In the genomic region with DNA sequence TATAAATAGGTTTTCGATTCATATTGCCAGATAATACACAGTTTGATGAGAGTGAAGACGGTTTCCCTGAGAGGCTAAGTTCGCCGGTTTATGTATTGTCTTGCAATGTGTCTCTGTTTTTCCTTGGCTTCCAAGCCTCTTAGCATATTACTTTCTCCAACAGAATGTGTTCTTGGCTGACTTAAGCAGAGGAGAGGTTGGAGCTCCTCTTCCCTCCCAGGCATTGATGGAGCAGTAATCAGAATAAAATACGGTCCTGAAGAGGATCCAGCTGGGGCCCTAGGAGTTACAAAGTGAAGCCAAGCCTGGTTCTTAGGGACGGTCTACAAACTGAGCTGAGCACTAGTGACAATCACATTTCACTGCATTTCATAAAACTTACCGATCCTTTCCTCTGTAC, we compare ENCODE assay signal across 23 mouse cellular contexts.
"Had no signal": no experiment of that assay in that cellular context is flagged by ENCODE, and none has a peak within 500 bp of the region (broad histone marks: within the 10 kb centered on the region; RNA-seq: fewer than 3 reads in every experiment).

No protein-coding gene starts in this region.

- H3K4me3 ChIP-seq: layer of hippocampus, adult 2 months; left cerebral cortex, adult 2 months; limb, embryonic 12.5 days; limb, embryonic 15.5 days; liver, embryonic 12.5 days; liver, embryonic 15.5 days; lung, embryonic 15.5 days; midbrain, embryonic 12.5 days; midbrain, embryonic 15.5 days; myocyte; neural tube, embryonic 13.5 days; stomach, embryonic 15.5 days had no signal

- H3K36me3 ChIP-seq: limb, embryonic 12.5 days; limb, embryonic 15.5 days; liver, embryonic 12.5 days; liver, embryonic 15.5 days; lung, embryonic 15.5 days; midbrain, embryonic 12.5 days; midbrain, embryonic 15.5 days; neural tube, embryonic 13.5 days; stomach, embryonic 15.5 days had no signal

- H3K27me3 ChIP-seq: limb, embryonic 12.5 days; limb, embryonic 15.5 days; liver, embryonic 12.5 days; liver, embryonic 15.5 days; lung, embryonic 15.5 days; midbrain, embryonic 12.5 days; midbrain, embryonic 15.5 days; neural tube, embryonic 13.5 days; stomach, embryonic 15.5 days had no signal

- H3K27ac ChIP-seq: kidney, postnatal 0 days; layer of hippocampus, adult 2 months; left cerebral cortex, adult 2 months; limb, embryonic 12.5 days; limb, embryonic 15.5 days; liver, embryonic 12.5 days; liver, embryonic 15.5 days; lung, embryonic 15.5 days; midbrain, embryonic 12.5 days; midbrain, embryonic 15.5 days; neural tube, embryonic 13.5 days; stomach, embryonic 15.5 days had no signal

- DNase-seq: kidney, adult 2 months; kidney, postnatal 25 days; layer of hippocampus, postnatal 36 days; left cerebral cortex, postnatal 4 days; lung, adult 18-20 months; lung, postnatal 10 days; lung, postnatal 4 days; retina, postnatal 1 day; right cerebral cortex, postnatal 25 days; thymus, postnatal 25 days had no signal

- H3K9me3 ChIP-seq: limb, embryonic 12.5 days; limb, embryonic 15.5 days; liver, embryonic 12.5 days; liver, embryonic 15.5 days; lung, embryonic 15.5 days; midbrain, embryonic 12.5 days; midbrain, embryonic 15.5 days; neural tube, embryonic 13.5 days; stomach, embryonic 15.5 days had no signal

- H3K4me1 ChIP-seq: limb, embryonic 12.5 days; limb, embryonic 15.5 days; liver, embryonic 12.5 days; liver, embryonic 15.5 days; lung, embryonic 15.5 days; midbrain, embryonic 12.5 days; midbrain, embryonic 15.5 days; neural tube, embryonic 13.5 days; stomach, embryonic 15.5 days had no signal

- H3K9ac ChIP-seq: limb, embryonic 12.5 days; limb, embryonic 15.5 days; liver, embryonic 12.5 days; liver, embryonic 15.5 days; lung, embryonic 15.5 days; midbrain, embryonic 12.5 days; midbrain, embryonic 15.5 days; neural tube, embryonic 13.5 days; stomach, embryonic 15.5 days had no signal
